Mouse (Mus musculus) G1E (cell line): ENCODE data around the gene B3galt2. TPM values are rescaled to one million over a fixed set of nuclear protein-coding genes. Genes with fewer than 3 reads are reported as not detected.
"Not testable (repeated sequence)": the region's sequence is repeated elsewhere in the genome, so short reads cannot be mapped to it uniquely, and the experiment has no call there.

Source experiments
- ATAC-seq: 2 replicates; pipeline ENCODE4 v1.8.0; 2016; ENCODE audit warnings: mild to moderate bottlenecking; ENCODE audit not compliant: insufficient number of reproducible peaks, poor library complexity, low FRiP score, severe bottlenecking; ENCODE audit errors: extremely low read depth
- DNase-seq: peaks from one replicate; pipeline ENCODE4 v3.0.0; 2012; ENCODE audit warnings: low spot score
- H3K27me3 ChIP-seq: 2 replicates; pipeline ENCODE4 v1.6.1; 2012; ENCODE audit warnings: mild to moderate bottlenecking, low read length, inconsistent platforms; ENCODE audit not compliant: insufficient read depth
- H3K36me3 ChIP-seq: replicated peaks from 2 replicates; pipeline ENCODE3; 2012; ENCODE audit warnings: mild to moderate bottlenecking, inconsistent platforms
- H3K4me1 ChIP-seq: 2 replicates; pipeline ENCODE4 v1.6.1; 2012; ENCODE audit warnings: low read depth, low read length, inconsistent platforms, mixed read lengths; ENCODE audit not compliant: insufficient read depth
- H3K4me3 ChIP-seq: 2 replicates; pipeline ENCODE4 v1.5.1; 2012; ENCODE audit warnings: low read depth, mild to moderate bottlenecking, inconsistent platforms, low read length, moderate library complexity, mixed read lengths
- H3K9me3 ChIP-seq: replicated peaks from 2 replicates; pipeline ENCODE4 v1.6.1; 2012; ENCODE audit warnings: inconsistent platforms
- CTCF ChIP-seq: IDR thresholded peaks from 2 replicates; pipeline ENCODE4 v1.5.1; 2012; ENCODE audit warnings: low read depth, low read length, inconsistent platforms, mixed read lengths
- GATA1 ChIP-seq: IDR thresholded peaks from 2 replicates; pipeline ENCODE4 v1.6.1; 2012; ENCODE audit warnings: borderline replicate concordance, low read length, inconsistent platforms, mixed read lengths
- GATA2 ChIP-seq: IDR thresholded peaks from 2 replicates; pipeline ENCODE4 v1.6.1; 2012; ENCODE audit warnings: low read depth, low read length, inconsistent platforms, borderline replicate concordance
- POLR2AphosphoS5 ChIP-seq: IDR thresholded peaks from 2 replicates; pipeline ENCODE4 v1.6.1; 2012; ENCODE audit warnings: low read depth, low read length, inconsistent platforms; ENCODE audit not compliant: insufficient replicate concordance
- TAL1 ChIP-seq: conservative IDR thresholded peaks from 2 replicates; pipeline ENCODE4 v1.6.1; 2012; ENCODE audit warnings: low read depth, low read length, inconsistent platforms, mixed read lengths
- polyA plus RNA-seq: library from polyadenylated mRNA; stranded (reverse); fragments of >175 nt; gene quantifications from 2 replicates; pipeline ENCODE4 v1.2.3, GENCODE M21; 2012
- total RNA-seq, 2 experiments: library from RNA; stranded (forward) in 1 of 2; stranded (reverse) in 1 of 2; fragments of 200-1000 nt in 1 of 2; fragments of >200 nt in 1 of 2; fragmentation: Nextera tagmentation in 1 of 2; gene quantifications; 2 replicates each; pipeline ENCODE4 v1.2.3; 2014 to 2017

B3galt2 gene
- total and polyA plus RNA-seq, 3 experiments: 0.16 TPM; not detected in 2

GRCm38 (mm10) chr1:143653646-143654045 lies 13.2 kb downstream of the B3galt2 start:
- peaks cover 44% of the 10 kb centered on the region for H3K36me3 ChIP-seq
- H3K27me3 ChIP-seq: no peaks in the 10 kb centered on the region
- H3K4me3 ChIP-seq: no peak overlapping the region
- ATAC-seq (peak; percentile 43), DNase-seq (no peak)
- no peak for TF ChIP-seq POLR2AphosphoS5
- TF ChIP-seq TAL1: no peak
- no peak for TF ChIP-seq GATA2
- TF ChIP-seq GATA1: no peak
- H3K4me1 ChIP-seq: peaks cover 16% of the 10 kb centered on the region
- H3K9me3 ChIP-seq: no peaks in the 10 kb centered on the region

GRCm38 (mm10) chr1:143663197-143663596 lies 22.7 kb downstream of the B3galt2 start:
- no peak for ATAC-seq
- DNase-seq: no peak
- TF ChIP-seq POLR2AphosphoS5 (no peak), GATA2 (no peak), TAL1 (no peak), GATA1 (no peak), CTCF (no peak)

GRCm38 (mm10) chr1:143664786-143665185 lies 24.3 kb downstream of the B3galt2 start:
- not testable (repeated sequence) for H3K27me3 ChIP-seq, H3K9me3 ChIP-seq, H3K4me3 ChIP-seq, DNase-seq, ATAC-seq
- H3K4me1 ChIP-seq: peaks cover 19% of the 10 kb centered on the region
- peaks cover 77% of the 10 kb centered on the region for H3K36me3 ChIP-seq

More at GRCm38 (mm10) chr1:143663197-143663596, 22.7 kb downstream of the B3galt2 start:
- Histone ChIP-seq H3K9me3 (no peaks in the 10 kb centered on the region; the same call in 1 of the 2 replicates), H3K4me3 (no peak overlapping the region), H3K27me3 (no peaks in the 10 kb centered on the region), H3K4me1 (peaks cover 18% of the 10 kb centered on the region), H3K36me3 (peaks cover 66% of the 10 kb centered on the region)

- Histone ChIP-seq H3K36me3 (peaks cover 79% of the 10 kb centered on the region), H3K9me3 (no peaks in the 10 kb centered on the region), H3K27me3 (no peaks in the 10 kb centered on the region), H3K4me3 (no peak overlapping the region), H3K4me1 (peaks cover 10% of the 10 kb centered on the region)
- ATAC-seq (no peak), DNase-seq (no peak)
- no peak for TF ChIP-seq GATA2
- no peak for TF ChIP-seq TAL1
- no peak for TF ChIP-seq GATA1
- TF ChIP-seq POLR2AphosphoS5: no peak
- no peak for TF ChIP-seq CTCF
Observed at GRCm38 (mm10) chr1:143675734-143676361, 35.4 kb downstream of the B3galt2 start.

- no peak for DNase-seq
- no peaks in the 10 kb centered on the region for H3K9me3 ChIP-seq
- H3K27me3 ChIP-seq: no peaks in the 10 kb centered on the region
- H3K4me3 ChIP-seq: no peak overlapping the region
- H3K36me3 ChIP-seq: peaks cover 75% of the 10 kb centered on the region
- no peak for ATAC-seq
- no peak for TF ChIP-seq GATA1
- no peak for TF ChIP-seq POLR2AphosphoS5
- H3K4me1 ChIP-seq: peaks cover 2% of the 10 kb centered on the region; the same call in 1 of the 2 replicates
Observed at GRCm38 (mm10) chr1:143681108-143681507, 40.6 kb downstream of the B3galt2 start.

- no peak for ATAC-seq
- no peak overlapping the region for H3K4me3 ChIP-seq
Observed at GRCm38 (mm10) chr1:143684849-143685248, 44.4 kb downstream of the B3galt2 start.

GRCm38 (mm10) chr1:143701736-143702135 lies 61.3 kb downstream of the B3galt2 start:
- ATAC-seq (no peak), DNase-seq (no peak)
- H3K4me3 ChIP-seq: peak overlapping the region; percentile 88
- H3K27me3 ChIP-seq: no peaks in the 10 kb centered on the region
- peaks cover 34% of the 10 kb centered on the region for H3K4me1 ChIP-seq
- H3K36me3 ChIP-seq: peaks cover 22% of the 10 kb centered on the region
- no peaks in the 10 kb centered on the region for H3K9me3 ChIP-seq
- no peak for TF ChIP-seq GATA1
- TF ChIP-seq TAL1: no peak
- no peak for TF ChIP-seq POLR2AphosphoS5
- no peak for TF ChIP-seq CTCF
- TF ChIP-seq GATA2: no peak

More at GRCm38 (mm10) chr1:143684849-143685248, 44.4 kb downstream of the B3galt2 start:
- TF ChIP-seq GATA2 (no peak), CTCF (no peak), TAL1 (no peak)
- Histone ChIP-seq H3K9me3 (no peaks in the 10 kb centered on the region), H3K4me1 (peaks cover 2% of the 10 kb centered on the region; the same call in 1 of the 2 replicates), H3K27me3 (no peaks in the 10 kb centered on the region), H3K36me3 (peaks cover 77% of the 10 kb centered on the region)
- DNase-seq: no peak
